Mouse (Mus musculus) embryonic fibroblast, embryonic 13.5 days (primary cell): ENCODE measurements around the gene Riok2.

ENCODE experiments used
- CTCF ChIP-seq: IDR thresholded peaks from 2 replicates; pipeline ENCODE4 v1.5.1; 2011; ENCODE audit warnings: mild to moderate bottlenecking, control low read depth, low read length, moderate library complexity, borderline replicate concordance; ENCODE audit not compliant: insufficient read depth
- POLR2A ChIP-seq: IDR thresholded peaks from 2 replicates; pipeline ENCODE4 v1.6.1; 2011; ENCODE audit warnings: low read depth, mild to moderate bottlenecking, control low read depth, low read length, moderate library complexity

DNA sequence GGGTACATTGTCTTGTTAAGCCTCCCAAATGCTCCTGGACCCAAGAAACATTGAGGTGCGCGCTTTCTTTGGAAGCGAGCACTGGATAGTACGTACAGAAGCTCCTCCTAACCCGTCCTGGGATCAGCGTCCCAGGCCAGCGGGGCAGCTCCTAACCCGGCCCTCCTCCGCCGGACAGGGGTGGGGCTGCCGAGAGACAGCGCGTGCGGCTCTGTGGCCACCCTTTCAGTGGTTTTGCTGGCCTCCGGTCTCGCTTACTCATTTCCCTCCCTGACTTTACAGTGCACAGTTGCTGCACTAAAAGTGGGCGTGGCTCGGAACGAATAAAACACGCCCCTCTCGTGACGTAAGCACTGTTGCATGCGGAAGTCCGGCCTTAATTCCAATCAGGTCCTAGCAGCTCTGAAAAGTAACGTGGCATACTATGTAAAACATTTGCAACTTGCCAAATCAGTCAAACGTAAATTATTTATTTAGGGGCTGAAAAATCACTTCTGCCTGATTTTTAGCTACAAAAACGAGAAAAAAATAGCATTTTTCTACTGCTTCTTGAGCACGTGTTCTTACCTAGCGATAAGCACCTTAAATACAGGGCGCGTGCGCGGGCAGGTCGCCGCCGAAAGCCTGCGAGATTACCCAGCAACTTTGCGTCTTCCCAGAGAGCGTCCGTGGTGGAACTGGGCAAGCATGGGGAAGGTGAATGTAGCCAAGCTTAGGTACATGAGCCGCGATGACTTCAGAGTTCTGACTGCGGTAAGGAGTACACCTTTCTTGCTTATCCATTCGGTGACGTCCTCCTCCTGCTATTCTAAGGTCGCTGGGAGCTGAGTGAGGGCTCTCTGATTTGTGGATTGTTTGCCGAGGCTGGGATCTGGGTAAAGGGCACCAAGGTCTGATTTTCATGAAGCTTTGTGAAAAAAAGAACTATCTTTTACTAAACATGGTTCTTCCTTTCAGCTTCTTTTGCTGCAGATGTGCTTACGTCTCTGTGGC lies at the start of gene Riok2:
- TF ChIP-seq CTCF (no peak), POLR2A (peak; percentile 96)
